Mouse (Mus musculus): ENCODE results near the gene Bysl.

DNA sequence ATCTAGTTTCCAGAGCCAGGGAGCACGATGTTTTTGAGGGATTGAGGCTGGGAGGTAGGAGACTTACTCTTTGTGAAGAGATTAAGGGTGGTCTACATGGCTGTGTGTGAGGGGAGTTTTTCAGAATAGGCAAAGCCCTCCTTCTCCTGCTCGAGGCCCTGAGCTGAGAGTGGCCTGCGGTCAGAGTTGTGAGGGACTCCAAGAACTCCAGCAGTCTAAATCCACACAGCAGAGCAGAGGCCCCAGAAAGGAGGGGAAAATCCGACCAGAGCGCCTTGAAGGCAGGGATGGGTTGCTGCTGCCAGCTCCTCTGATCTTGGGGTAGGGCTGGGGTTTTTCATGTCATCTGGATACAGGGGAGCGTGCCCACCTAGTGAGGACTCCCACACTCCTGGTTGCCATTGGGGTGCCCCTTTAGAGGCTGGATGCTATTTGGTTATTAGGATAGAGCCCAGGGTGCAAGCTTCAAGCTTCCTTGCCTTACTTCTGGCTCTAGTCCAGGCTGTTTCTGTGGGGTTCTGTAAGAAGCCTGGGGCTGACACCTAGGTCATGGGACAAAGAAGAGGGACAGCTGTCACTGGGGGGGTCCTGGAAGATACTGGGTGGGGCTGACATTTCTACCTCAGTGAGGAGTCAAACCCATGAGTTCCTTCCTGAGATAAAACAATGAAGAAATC lies 15.0 kb downstream of the Bysl start:
- no peak for TF ChIP-seq HCFC1 (IDR thresholded peaks at IDR 0.05; ENCODE audit: borderline replicate concordance, insufficient read depth, low read length)
- TF ChIP-seq ZNF384 (IDR thresholded peaks at IDR 0.05; ENCODE audit: low read depth, low read length) = no peak
- no peak for TF ChIP-seq CHD2 (IDR thresholded peaks at IDR 0.05; ENCODE audit: low read depth, low read length)

Data from ES-E14 (cell line).